Mouse (Mus musculus) kidney, postnatal 14 days (tissue): ENCODE results near the gene Arl9.
"Not testable (repeated sequence)": the region's sequence is repeated elsewhere in the genome, so short reads cannot be mapped to it uniquely, and the experiment has no call there.

ENCODE experiments used
- DNase-seq: peaks from one replicate; pipeline ENCODE4 v3.0.0; 2022; ENCODE audit warnings: mixed read lengths

Gene Arl9

GRCm38 (mm10) chr5:77028034-77028433 lies 24.2 kb downstream of the Arl9 start:
- no peak for DNase-seq

- peak; percentile 22 for DNase-seq
These were observed 25.9 kb downstream of the Arl9 start for GRCm38 (mm10) chr5:77029735-77030134.

- DNase-seq = not testable (repeated sequence)
These were observed 31.2 kb downstream of the Arl9 start for GRCm38 (mm10) chr5:77035101-77035500.

GRCm38 (mm10) chr5:77038451-77038850 lies 34.6 kb downstream of the Arl9 start:
- DNase-seq = no peak

- no peak for DNase-seq
These were observed 35.5 kb downstream of the Arl9 start for GRCm38 (mm10) chr5:77039391-77039790.

GRCm38 (mm10) chr5:77044362-77044761 lies 40.5 kb downstream of the Arl9 start:
- no peak for DNase-seq

GRCm38 (mm10) chr5:77052616-77053015 lies 48.8 kb downstream of the Arl9 start:
- no peak for DNase-seq

- no peak for DNase-seq
These were observed 53.1 kb downstream of the Arl9 start for GRCm38 (mm10) chr5:77056881-77057440.
